Mouse (Mus musculus) neural tube, embryonic 11.5 days (tissue): ENCODE results near the gene Igdcc3. TPM values are rescaled to one million over a fixed set of nuclear protein-coding genes. Genes with fewer than 3 reads are reported as not detected.

Source experiments
- ATAC-seq: fragments of 200-750 bp; cut with Nextera tagmentation; 2 replicates; pipeline ENCODE4 v1.8.0; 2017; ENCODE audit warnings: moderate number of reproducible peaks, mild to moderate bottlenecking, moderate TSS enrichment, moderate library complexity; ENCODE audit not compliant: insufficient read depth, low FRiP score, low TSS enrichment
- DNase-seq: peaks from one replicate; pipeline ENCODE4 v3.0.0-alpha.2; 2015; ENCODE audit warnings: low spot score
- H3K27ac ChIP-seq: fragments of 300-500 bp; sonication (generic); 2 replicates; pipeline ENCODE4 v1.5.1; 2014; ENCODE audit warnings: low read depth, mild to moderate bottlenecking, low read length
- H3K27me3 ChIP-seq: fragments of 300-500 bp; sonication (generic); 2 replicates; pipeline ENCODE4 v1.6.1; 2014; ENCODE audit warnings: mild to moderate bottlenecking, low read length, mixed read lengths; ENCODE audit not compliant: control insufficient read depth, insufficient read depth
- H3K36me3 ChIP-seq: fragments of 300-500 bp; sonication (generic); 2 replicates; pipeline ENCODE4 v1.6.1; 2014; ENCODE audit warnings: mild to moderate bottlenecking, low read length, moderate library complexity, mixed read lengths; ENCODE audit not compliant: control insufficient read depth, insufficient read depth
- H3K4me1 ChIP-seq: fragments of 300-500 bp; sonication (generic); 2 replicates; pipeline ENCODE4 v1.6.1; 2014; ENCODE audit warnings: low read length, mixed read lengths; ENCODE audit not compliant: control insufficient read depth, insufficient read depth
- H3K4me2 ChIP-seq: fragments of 300-500 bp; sonication (generic); 2 replicates; pipeline ENCODE4 v1.6.1; 2014; ENCODE audit warnings: low read depth, mild to moderate bottlenecking, moderate library complexity
- H3K4me3 ChIP-seq: fragments of 300-500 bp; sonication (generic); 2 replicates; pipeline ENCODE4 v1.5.1; 2014; ENCODE audit warnings: low read depth, low read length
- H3K9ac ChIP-seq: fragments of 300-500 bp; sonication (generic); 2 replicates; pipeline ENCODE4 v1.6.1; 2014; ENCODE audit warnings: mild to moderate bottlenecking, low read length
- H3K9me3 ChIP-seq: fragments of 300-500 bp; sonication (generic); 2 replicates; pipeline ENCODE4 v1.6.1; 2016; ENCODE audit warnings: low read length; ENCODE audit not compliant: control insufficient read depth
- WGBS: fragments of 180-500 bp; shearing (Covaris S2); extraction: QIAGEN DNeasy Blood & Tissue Kit; methylation state at CpG from one replicate; pipeline ENCODE4 v1.1.7; 2014; 5-methylcytosine and 5-hydroxymethylcytosine counted together
- polyA plus RNA-seq: library from polyadenylated mRNA; unstranded; fragments of >200 nt; fragmentation: Nextera tagmentation; extraction: Ambion mirVana; gene quantifications from 2 replicates; pipeline ENCODE4 v1.2.1, GENCODE M21; 2014

Gene Igdcc3
- polyA plus RNA-seq, 1 experiment from 2014 or later, result 71.9 TPM

- Histone ChIP-seq H3K4me2 (peak overlapping the region; percentile 59), H3K4me1 (peaks cover 65% of the 10 kb centered on the region), H3K9me3 (no peaks in the 10 kb centered on the region), H3K27ac (peak overlapping the region; percentile 90), H3K36me3 (no peaks in the 10 kb centered on the region; the same call in 1 of the 2 replicates), H3K4me3 (no peak overlapping the region), H3K9ac (peak overlapping the region; percentile 40), H3K27me3 (no peaks in the 10 kb centered on the region)
- ATAC-seq (no peak), DNase-seq (no peak)
- 13% methylated on average over 8 of the region's 8 CpGs for WGBS
These were observed 20.9 kb downstream of the Igdcc3 start for GRCm38 (mm10) chr9:65161881-65162280.

GRCm38 (mm10) chr9:65162711-65163639, 22.0 kb downstream of the Igdcc3 start:
- ATAC-seq (peak; percentile 92), DNase-seq (peak; percentile 89)
- Histone ChIP-seq H3K9me3 (no peaks in the 10 kb centered on the region), H3K4me3 (peak overlapping the region; percentile 28), H3K4me2 (peak overlapping the region; percentile 59), H3K27ac (peak overlapping the region; percentile 90), H3K36me3 (no peaks in the 10 kb centered on the region; the same call in 1 of the 2 replicates), H3K27me3 (no peaks in the 10 kb centered on the region), H3K9ac (peak overlapping the region; percentile 40), H3K4me1 (peaks cover 58% of the 10 kb centered on the region)
- WGBS, result under 1% methylated on average over 43 of the region's 69 CpGs

GRCm38 (mm10) chr9:65164870-65165269, 23.9 kb downstream of the Igdcc3 start:
- Histone ChIP-seq H3K9ac (no peak overlapping the region), H3K4me3 (no peak overlapping the region), H3K36me3 (no peaks in the 10 kb centered on the region), H3K27ac (no peak overlapping the region), H3K4me1 (peaks cover 63% of the 10 kb centered on the region), H3K4me2 (no peak overlapping the region), H3K27me3 (no peaks in the 10 kb centered on the region), H3K9me3 (no peaks in the 10 kb centered on the region)
- DNase-seq, result no peak
- no peak for ATAC-seq
- WGBS, result 29% methylated on average over 1 of the region's 1 CpGs

DNA sequence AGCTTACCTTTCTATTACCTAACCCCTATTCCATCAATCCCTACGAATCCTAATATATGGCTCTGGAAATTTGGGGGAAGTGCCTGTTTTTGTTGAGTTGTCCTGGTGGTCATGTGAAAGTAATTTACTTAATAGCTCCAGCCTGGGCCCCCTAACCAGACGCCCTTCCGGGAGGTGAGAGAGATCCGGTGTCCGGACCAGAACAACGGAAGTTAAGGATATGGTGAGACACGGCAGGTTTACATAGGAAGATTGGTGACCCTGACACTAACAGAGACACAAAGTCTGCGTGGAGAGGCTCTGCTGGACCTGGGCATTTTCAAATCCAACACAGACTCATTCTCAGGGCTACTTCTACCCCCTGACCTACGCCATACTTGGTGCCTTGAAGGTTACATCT, 25.4 kb downstream of the Igdcc3 start:
- DNase-seq (no peak), ATAC-seq (no peak)
- H3K4me2 ChIP-seq, result no peak overlapping the region
- no peaks in the 10 kb centered on the region for H3K9me3 ChIP-seq
- no peaks in the 10 kb centered on the region for H3K36me3 ChIP-seq
- WGBS, result 34% methylated on average over 9 of the region's 9 CpGs
- H3K27ac ChIP-seq, result peak overlapping the region; percentile 34; the same call in 1 of the 2 replicates
- peaks cover 51% of the 10 kb centered on the region for H3K4me1 ChIP-seq
- H3K27me3 ChIP-seq, result no peaks in the 10 kb centered on the region
- no peak overlapping the region for H3K9ac ChIP-seq
- H3K4me3 ChIP-seq, result no peak overlapping the region

DNA sequence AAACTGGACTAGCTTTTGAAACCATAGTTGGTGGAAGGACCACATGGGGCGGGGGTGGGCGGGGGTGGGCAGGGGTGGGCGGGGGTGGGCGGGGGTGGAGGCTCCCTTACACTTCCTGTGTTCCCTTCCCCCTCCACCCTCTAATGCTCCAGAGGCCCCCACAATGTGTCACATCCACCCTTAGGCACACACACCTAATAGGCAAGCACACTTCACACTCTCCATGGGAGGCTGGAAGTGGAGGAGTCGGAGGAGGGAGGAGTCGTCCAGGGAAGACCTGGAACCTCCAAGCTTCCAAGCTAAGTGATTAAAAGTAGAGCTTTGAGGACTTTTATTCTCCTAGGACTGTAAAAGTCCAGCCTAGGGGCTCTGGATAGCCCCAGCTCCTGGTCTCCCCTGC, 27.5 kb downstream of the Igdcc3 start:
- H3K27me3 ChIP-seq, result no peaks in the 10 kb centered on the region
- 27% methylated on average over 4 of the region's 6 CpGs for WGBS
- no peak overlapping the region for H3K9ac ChIP-seq
- H3K4me1 ChIP-seq, result peaks cover 41% of the 10 kb centered on the region
- H3K9me3 ChIP-seq, result no peaks in the 10 kb centered on the region
- ATAC-seq (peak; percentile 58; the same call in 1 of the 2 replicates), DNase-seq (no peak)
- H3K4me3 ChIP-seq, result no peak overlapping the region
- H3K27ac ChIP-seq, result peak overlapping the region; percentile 69
- 0 out of 2 replicates have a peak overlapping the region, but pooled peaks have one; percentile 8 for H3K4me2 ChIP-seq
- H3K36me3 ChIP-seq, result no peaks in the 10 kb centered on the region

GRCm38 (mm10) chr9:65168952-65169351, 28.0 kb downstream of the Igdcc3 start:
- H3K4me3 ChIP-seq, result 0 out of 2 replicates have a peak overlapping the region, but pooled peaks have one; percentile 2
- 9% methylated on average over 4 of the region's 4 CpGs for WGBS
- ATAC-seq, result peak; percentile 45
- H3K9me3 ChIP-seq, result no peaks in the 10 kb centered on the region
- no peak overlapping the region for H3K9ac ChIP-seq
- H3K27me3 ChIP-seq, result no peaks in the 10 kb centered on the region
- H3K36me3 ChIP-seq, result no peaks in the 10 kb centered on the region
- peaks cover 41% of the 10 kb centered on the region for H3K4me1 ChIP-seq
- 0 out of 2 replicates have a peak overlapping the region, but pooled peaks have one; percentile 12 for H3K4me2 ChIP-seq
- DNase-seq, result no peak
- H3K27ac ChIP-seq, result peak overlapping the region; percentile 69

- H3K9ac ChIP-seq, result 0 out of 2 replicates have a peak overlapping the region, but pooled peaks have one; percentile 4
- no peak overlapping the region for H3K27ac ChIP-seq
- no peak overlapping the region for H3K4me3 ChIP-seq
- H3K4me2 ChIP-seq, result no peak overlapping the region
- DNase-seq (no peak), ATAC-seq (no peak)
- H3K4me1 ChIP-seq, result peaks cover 53% of the 10 kb centered on the region
- peaks cover 3% of the 10 kb centered on the region for H3K36me3 ChIP-seq
- no peaks in the 10 kb centered on the region for H3K9me3 ChIP-seq
- WGBS, result 35% methylated on average over 9 of the region's 9 CpGs
- no peaks in the 10 kb centered on the region for H3K27me3 ChIP-seq
These were observed 31.7 kb downstream of the Igdcc3 start for GRCm38 (mm10) chr9:65172654-65173053.

- DNase-seq, result peak; percentile 75
- Histone ChIP-seq H3K9me3 (no peaks in the 10 kb centered on the region), H3K36me3 (peaks cover 3% of the 10 kb centered on the region), H3K4me1 (peaks cover 62% of the 10 kb centered on the region), H3K4me3 (no peak overlapping the region), H3K27me3 (no peaks in the 10 kb centered on the region), H3K27ac (peak overlapping the region; percentile 98), H3K9ac (peak overlapping the region; percentile 35; the same call in 1 of the 2 replicates), H3K4me2 (0 out of 2 replicates have a peak overlapping the region, but pooled peaks have one; percentile 7)
- 6% methylated on average over 5 of the region's 5 CpGs for WGBS
- ATAC-seq, result peak; percentile 28
These were observed 34.4 kb downstream of the Igdcc3 start for GRCm38 (mm10) chr9:65175234-65175938.
